Mouse (Mus musculus) CD4-positive helper T cell, adult 2 months (primary cell): ENCODE data around the gene Ccs.
A peak's percentile ranks its signal among the peaks of the same experiment; 100 is the strongest.

Experiments
- DNase-seq: peaks from one replicate; pipeline ENCODE4 v3.0.0-alpha.2; 2012; ENCODE audit warnings: low read depth, missing footprints, low spot score

Ccs gene

GRCm38 (mm10) chr19:4836096-4836495, 3.0 kb downstream of the Ccs start:
- no peak for DNase-seq

GRCm38 (mm10) chr19:4833977-4834376, 5.2 kb downstream of the Ccs start:
- DNase-seq = no peak

DNA sequence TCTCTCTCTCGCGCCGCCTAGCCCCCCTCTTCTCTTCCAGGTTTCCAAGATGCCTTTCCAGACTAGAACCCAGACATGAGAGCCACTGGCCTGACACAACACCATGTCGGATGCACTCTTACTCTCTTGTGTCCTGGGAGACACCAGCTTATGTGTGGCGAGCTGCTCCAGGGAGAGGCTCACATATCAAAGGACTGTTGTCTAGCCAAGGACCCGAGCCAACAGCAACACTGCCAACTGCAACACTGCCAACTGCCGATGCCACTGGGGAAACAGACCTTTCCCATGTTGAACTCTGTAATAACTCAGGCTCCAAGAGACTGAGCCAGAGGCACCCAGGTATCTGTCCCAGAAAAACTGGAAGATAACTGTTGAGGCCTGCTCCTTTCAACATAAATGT, 10.0 kb downstream of the Ccs start:
- DNase-seq = no peak

- no peak for DNase-seq
Measured at GRCm38 (mm10) chr19:4828444-4829114, 10.6 kb downstream of the Ccs start.

GRCm38 (mm10) chr19:4820678-4821303, 18.3 kb downstream of the Ccs start:
- no peak for DNase-seq

DNA sequence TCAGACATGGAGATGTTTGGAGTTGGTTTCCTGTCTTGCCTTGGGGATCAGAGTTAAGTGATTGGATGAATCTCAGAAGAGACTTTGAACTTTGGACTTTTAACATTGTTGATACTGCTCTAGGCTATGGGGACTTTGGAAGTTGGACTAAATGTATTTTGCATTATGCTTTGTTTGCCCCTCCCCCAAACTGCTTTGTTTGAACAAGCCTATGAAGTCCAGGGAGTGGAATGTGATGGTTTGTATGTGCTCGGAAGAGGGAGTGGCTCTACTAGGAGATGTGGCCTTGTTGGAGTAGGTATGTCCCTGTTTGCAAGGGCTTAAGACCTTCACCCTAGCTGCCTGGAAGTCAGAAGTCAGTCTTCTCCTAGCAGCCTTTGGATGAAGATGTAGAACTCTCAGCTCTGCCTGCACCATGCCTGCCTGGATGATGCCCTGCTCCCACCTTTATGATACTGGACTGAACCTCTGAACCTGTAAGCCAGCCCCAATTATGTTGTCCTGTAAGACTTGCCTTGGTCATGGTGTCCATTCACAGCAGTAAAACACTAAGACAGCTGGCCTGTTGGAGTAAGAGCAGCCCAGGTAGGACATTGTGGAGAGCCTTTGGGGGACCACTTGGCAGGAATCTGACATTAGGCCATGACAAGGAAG, 21.8 kb downstream of the Ccs start:
- DNase-seq = no peak

DNA sequence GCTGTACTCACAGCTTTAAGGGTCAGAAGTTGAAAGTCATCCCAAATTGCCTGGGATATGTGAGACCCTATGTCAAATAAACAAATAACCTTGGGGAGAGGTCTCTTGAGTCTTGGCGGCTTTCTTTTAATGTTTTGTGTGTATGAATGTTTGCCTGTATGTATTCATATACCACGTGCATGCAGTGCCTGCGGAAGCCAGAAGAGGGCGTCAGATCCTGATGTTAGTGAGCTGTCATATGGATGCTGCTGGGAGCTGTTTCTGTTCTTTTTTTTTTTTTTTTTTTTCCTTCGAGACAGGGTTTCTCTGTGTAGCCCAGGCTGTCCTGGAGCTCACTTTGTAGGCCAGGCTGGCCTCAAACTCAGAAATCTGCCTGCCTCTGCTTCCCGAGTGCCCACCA, 26.1 kb downstream of the Ccs start:
- DNase-seq = peak; percentile 44

DNA sequence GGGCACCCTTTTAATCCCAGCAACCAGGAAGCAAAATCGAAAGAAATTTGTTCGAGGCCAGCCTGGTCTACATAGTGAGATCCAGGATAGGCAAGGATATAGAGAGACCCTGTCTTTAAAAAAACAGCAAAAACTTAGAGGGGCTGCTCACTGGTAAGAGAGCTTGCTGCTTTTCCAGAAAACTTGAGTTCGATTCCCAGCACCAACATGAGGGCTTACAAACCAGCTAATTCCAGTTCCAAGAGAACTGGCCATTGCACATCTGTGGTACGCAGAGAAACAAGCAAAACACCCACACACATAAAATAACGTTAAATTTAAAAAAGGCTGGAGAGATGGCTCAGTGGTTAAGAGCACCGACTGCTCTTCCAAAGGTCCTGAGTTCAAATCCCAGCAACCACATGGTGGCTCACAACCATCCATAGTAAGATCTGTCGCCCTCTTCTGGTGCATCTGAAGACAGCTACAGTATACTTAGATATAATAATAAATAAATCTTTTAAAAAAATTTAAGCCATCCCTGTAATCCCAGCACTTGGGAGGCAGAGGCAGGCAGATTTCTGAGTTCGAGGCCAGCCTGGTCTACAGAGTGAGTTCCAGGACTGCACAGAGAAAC, 26.7 kb downstream of the Ccs start:
- DNase-seq = peak; percentile 27

DNA sequence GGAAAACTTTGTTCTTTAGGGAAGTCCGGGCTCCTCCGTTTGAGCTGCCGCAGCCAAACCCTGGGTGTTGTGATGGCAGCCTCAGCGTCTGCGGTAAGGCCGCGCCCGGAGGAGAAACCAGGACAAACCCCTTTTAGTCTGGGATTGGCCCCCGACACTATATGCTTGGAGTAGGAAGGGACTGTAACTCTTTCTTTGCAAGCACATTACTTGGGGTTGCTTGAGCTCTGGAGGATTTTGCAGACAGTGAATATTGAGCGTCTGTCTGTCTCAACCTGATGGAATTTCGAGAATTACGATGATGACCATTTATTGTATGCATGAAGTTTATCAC, 27.3 kb downstream of the Ccs start:
- no peak for DNase-seq

- peak; percentile 98 for DNase-seq
Measured at GRCm38 (mm10) chr19:4811063-4811908, 27.8 kb downstream of the Ccs start, which contains the start of the genes Gm21992 and Rbm14. Gene Gm21992, minus strand, starts transcription at chr19:4811612. Gene Rbm14, minus strand, starts transcription at chr19:4811634.

- no peak for DNase-seq
Measured at GRCm38 (mm10) chr19:4810746-4811062, 28.4 kb downstream of the Ccs start.

DNA sequence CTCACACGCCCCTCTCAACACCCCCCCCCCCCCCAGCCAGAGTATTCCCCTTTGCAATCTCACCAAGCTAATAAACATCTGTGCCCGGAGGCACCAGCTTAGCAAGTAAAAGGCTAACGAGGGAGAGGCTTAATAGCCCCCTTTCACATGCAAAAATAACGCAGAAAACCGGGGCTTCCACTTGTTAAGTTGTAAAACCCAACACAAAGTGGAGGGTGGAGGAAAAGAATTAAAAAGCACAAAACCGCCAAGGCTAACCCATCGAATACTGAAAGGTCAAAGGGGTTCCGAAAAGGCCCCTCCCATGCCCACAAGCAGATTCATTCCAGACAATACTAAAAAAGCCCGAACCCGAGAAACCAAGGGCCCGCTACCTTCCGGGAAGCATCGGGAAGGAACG, 28.8 kb downstream of the Ccs start:
- DNase-seq = no peak

- no peak for DNase-seq
Measured at GRCm38 (mm10) chr19:4803283-4803682, 35.8 kb downstream of the Ccs start.

GRCm38 (mm10) chr19:4802691-4803091, 36.4 kb downstream of the Ccs start:
- DNase-seq = no peak

GRCm38 (mm10) chr19:4799083-4799482, 40.0 kb downstream of the Ccs start:
- DNase-seq = no peak

DNA sequence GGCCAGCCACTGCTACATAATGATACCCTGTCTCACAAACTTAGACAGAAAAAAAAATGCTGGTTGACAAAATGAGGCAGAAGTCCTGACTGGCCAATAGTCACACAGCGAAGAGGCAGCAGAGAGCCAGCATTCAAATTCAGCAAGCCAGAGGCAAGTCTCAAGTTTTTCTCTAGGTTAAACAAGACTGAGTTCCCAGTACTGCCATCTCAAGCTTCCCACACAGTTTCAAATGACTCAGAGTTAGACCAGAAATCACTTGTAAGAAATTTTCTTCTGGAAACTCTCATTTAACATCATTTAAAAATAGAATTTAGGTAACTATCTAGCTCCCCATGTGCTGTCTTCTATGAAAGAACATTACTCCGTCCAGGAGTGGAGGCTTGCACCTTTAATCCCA, 41.3 kb downstream of the Ccs start:
- DNase-seq = no peak

DNA sequence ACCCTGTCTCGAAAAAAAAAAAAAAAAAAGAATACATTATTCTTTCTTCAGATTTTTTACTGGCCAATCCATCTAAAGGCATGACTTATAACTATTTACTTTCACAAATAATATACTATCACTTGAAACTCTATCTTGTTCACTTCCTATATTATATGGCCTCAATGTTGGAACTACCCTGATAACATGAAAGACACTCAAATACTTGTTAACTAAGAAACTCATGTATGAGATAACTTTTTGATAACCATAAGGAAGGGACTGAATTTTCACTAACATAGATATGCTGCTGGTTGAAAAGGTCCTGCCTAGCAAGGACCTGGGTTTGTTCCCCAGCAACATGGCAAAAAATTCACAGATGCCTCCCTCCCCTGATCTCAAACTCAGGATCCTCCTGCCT, 43.2 kb downstream of the Ccs start:
- DNase-seq = no peak

- DNase-seq = peak; percentile 99
Measured at GRCm38 (mm10) chr19:4793831-4794422, 45.2 kb downstream of the Ccs start, which contains the start of gene Rbm4. Gene Rbm4, minus strand, starts transcription at chr19:4793901.

GRCm38 (mm10) chr19:4793281-4793830, 45.8 kb downstream of the Ccs start:
- DNase-seq = no peak

DNA sequence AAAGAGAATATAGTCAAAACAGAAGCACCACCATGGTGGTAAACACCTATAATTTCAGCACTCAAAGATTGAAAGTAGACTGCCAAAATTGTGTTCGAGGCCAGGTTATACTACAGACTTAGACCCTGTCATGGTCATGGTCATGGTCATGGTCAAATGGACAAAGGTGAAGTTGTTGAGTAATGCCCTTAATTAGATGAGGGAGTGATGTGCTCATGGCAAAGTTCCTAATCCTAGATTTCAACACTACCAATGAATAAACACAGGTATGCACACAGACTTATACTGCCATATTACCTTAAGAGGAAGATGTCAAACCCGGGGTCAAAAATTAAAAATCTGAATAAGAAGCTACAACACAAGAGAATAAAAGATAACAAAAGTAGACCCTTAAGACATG, 52.8 kb downstream of the Ccs start:
- no peak for DNase-seq

GRCm38 (mm10) chr19:4785206-4785605, 53.9 kb downstream of the Ccs start:
- no peak for DNase-seq
